7 mouse cellular contexts compared by ENCODE assay signal in genomic region chr8:54077271-54078120, GRCm38 (mm10). TPM values are rescaled to one million over a fixed set of nuclear protein-coding genes. Genes with fewer than 3 reads are reported as not detected.
A peak's percentile ranks its signal among the peaks of the same experiment; 100 is the strongest.
DNase-seq lines count a peak whose midpoint lies in the region; ATAC-seq lines count a peak whose summit lies in the region.

TSS of gene Vegfc (plus strand) at chr8:54077606.

- H3K4me2 ChIP-seq in limb, embryonic 15.5 days = peak within 1 kb of the TSS; percentile 89
- H3K4me2 ChIP-seq in midbrain, embryonic 15.5 days = peak within 1 kb of the TSS; percentile 86

- peak; percentile 38 to 60 for DNase-seq in adrenal gland, adult 18-20 months (ENCODE audit: low spot score in 2 of 2)
- DNase-seq in gastrocnemius, postnatal 14 days = peak; percentile 51
- DNase-seq in induced T-regulatory cell, adult 2 months (ENCODE audit: low read depth) = peak; percentile 40
- peak; percentile 4 to 6 for DNase-seq in spleen, postnatal 14 days (ENCODE audit: low spot score in 2 of 2)

- peak within 1 kb of the TSS; percentile 72 for H3K9ac ChIP-seq in limb, embryonic 15.5 days
- peak within 1 kb of the TSS; percentile 56 for H3K9ac ChIP-seq in midbrain, embryonic 15.5 days

- no peaks in the 10 kb centered on the region for H3K9me3 ChIP-seq in limb, embryonic 15.5 days
- no peaks in the 10 kb centered on the region for H3K9me3 ChIP-seq in midbrain, embryonic 15.5 days

- H3K4me1 ChIP-seq in limb, embryonic 15.5 days = peaks cover 11% of the 10 kb centered on the region
- H3K4me1 ChIP-seq in midbrain, embryonic 15.5 days = peaks cover 11% of the 10 kb centered on the region

- no peaks in the 10 kb centered on the region for H3K27me3 ChIP-seq in limb, embryonic 15.5 days
- H3K27me3 ChIP-seq in midbrain, embryonic 15.5 days (replicated peaks) = no peaks in the 10 kb centered on the region

- peak; percentile 50 for ATAC-seq in common myeloid progenitor, adult 5-6 weeks (replicated peaks; ENCODE audit: low read depth, poor library complexity, severe bottlenecking)
- ATAC-seq in limb, embryonic 15.5 days (ENCODE audit: insufficient number of reproducible peaks, low FRiP score, low TSS enrichment, low read depth) = peak; percentile 59
- ATAC-seq in midbrain, embryonic 15.5 days (replicated peaks) = peak; percentile 91

- no peaks in the 10 kb centered on the region for H3K36me3 ChIP-seq in limb, embryonic 15.5 days
- no peaks in the 10 kb centered on the region for H3K36me3 ChIP-seq in midbrain, embryonic 15.5 days (replicated peaks)

- H3K4me3 ChIP-seq in limb, embryonic 15.5 days = peak within 1 kb of the TSS; percentile 77
- peak within 1 kb of the TSS; percentile 60 for H3K4me3 ChIP-seq in midbrain, embryonic 15.5 days

- intact Hi-C loops in gastrocnemius, postnatal 14 days (cut with DNase I; ENCODE audit: low total_unique reads) = no loop called here

- under 1% methylated on average over 61 of the region's 79 CpGs for WGBS in limb, embryonic 15.5 days
- WGBS in midbrain, embryonic 15.5 days = under 1% methylated on average over 60 of the region's 79 CpGs

- peak within 1 kb of the TSS; percentile 82 for H3K27ac ChIP-seq in limb, embryonic 15.5 days
- H3K27ac ChIP-seq in midbrain, embryonic 15.5 days = peak within 1 kb of the TSS; percentile 61

RNA-seq across cellular contexts. Expression of gene Vegfc, which starts in this region (rescaled TPM):
- 1 to 10 TPM; 2.1 to 5.2 TPM for total RNA-seq in adrenal gland, adult 18-20 months (2021)
- 0.50 and 0.78 TPM in 2 replicates for total RNA-seq in common myeloid progenitor, adult 5-6 weeks (2017)
- total RNA-seq in gastrocnemius, postnatal 14 days (2021) = 1 to 10 TPM; 2.1 to 3.2 TPM
- polyA plus RNA-seq in limb, embryonic 15.5 days (2015; fragmentation: Nextera tagmentation; extraction: Ambion mirVana) = 10.2 and 11.0 TPM in 2 replicates
- polyA plus RNA-seq in midbrain, embryonic 15.5 days (2015; fragmentation: Nextera tagmentation; extraction: Ambion mirVana) = 4.5 and 4.8 TPM in 2 replicates

Comparison
In these comparisons a context has a peak if more than half of its experiments do, and no peak if none do; other contexts are left out.
1. Peak in every context shown above with its lines: DNase-seq, ATAC-seq, H3K4me3 ChIP-seq and H3K27ac ChIP-seq.
2. Peak in ATAC-seq in common myeloid progenitor, adult 5-6 weeks; RNA of the gene not detected or under 1 TPM.